Mouse (Mus musculus): ENCODE results near the gene Ipmk.
A peak's percentile ranks its signal among the peaks of the same experiment; 100 is the strongest.

Ipmk gene

GRCm38 (mm10) chr10:71347509-71347949 lies at the start of gene Ipmk:
Ipmk (plus strand) TSS chr10:71347763.
- peak; percentile 100 for DNase-seq

GRCm38 (mm10) chr10:71300161-71300560 lies 47.4 kb upstream of the Ipmk start:
- peak; percentile 52 to 54 for DNase-seq

- peak; percentile 23 to 40 for DNase-seq
Measured at GRCm38 (mm10) chr10:71302490-71302889, 45.1 kb upstream of the Ipmk start.

- peak; percentile 62 to 75 for DNase-seq
Measured at GRCm38 (mm10) chr10:71306190-71306589, 41.4 kb upstream of the Ipmk start.

GRCm38 (mm10) chr10:71306759-71307158 lies 40.8 kb upstream of the Ipmk start:
- no peak for DNase-seq

- no peak for DNase-seq
Measured at GRCm38 (mm10) chr10:71308199-71308598, 39.4 kb upstream of the Ipmk start.

- no peak for DNase-seq
Measured at GRCm38 (mm10) chr10:71310288-71310687, 37.3 kb upstream of the Ipmk start.

GRCm38 (mm10) chr10:71314596-71314995 lies 33.0 kb upstream of the Ipmk start:
- no peak for DNase-seq

- DNase-seq: peak; percentile 46 to 55
Measured at GRCm38 (mm10) chr10:71316056-71316455, 31.5 kb upstream of the Ipmk start.

- peak in 1 of 2 experiments; percentile 22 for DNase-seq
Measured at GRCm38 (mm10) chr10:71316497-71316896, 31.1 kb upstream of the Ipmk start.

GRCm38 (mm10) chr10:71323669-71324068 lies 23.9 kb upstream of the Ipmk start:
- DNase-seq: peak; percentile 26 to 27

- no peak for DNase-seq
Measured at GRCm38 (mm10) chr10:71326123-71326522, 21.4 kb upstream of the Ipmk start.

- peak; percentile 84 to 88 for DNase-seq
Measured at GRCm38 (mm10) chr10:71326789-71327188, 20.8 kb upstream of the Ipmk start.

- DNase-seq: no peak
Measured at GRCm38 (mm10) chr10:71327386-71327785, 20.2 kb upstream of the Ipmk start.

GRCm38 (mm10) chr10:71328382-71328781 lies 19.2 kb upstream of the Ipmk start:
- no peak for DNase-seq

- DNase-seq: no peak
Measured at GRCm38 (mm10) chr10:71328870-71329269, 18.7 kb upstream of the Ipmk start.

GRCm38 (mm10) chr10:71329295-71329694 lies 18.3 kb upstream of the Ipmk start:
- DNase-seq: no peak

GRCm38 (mm10) chr10:71330070-71330469 lies 17.5 kb upstream of the Ipmk start:
- DNase-seq: no peak

- no peak for DNase-seq
Measured at GRCm38 (mm10) chr10:71331908-71332307, 15.7 kb upstream of the Ipmk start.

GRCm38 (mm10) chr10:71332376-71332775 lies 15.2 kb upstream of the Ipmk start:
- no peak for DNase-seq

- no peak for DNase-seq
Measured at GRCm38 (mm10) chr10:71332859-71333258, 14.7 kb upstream of the Ipmk start.

- no peak for DNase-seq
Measured at GRCm38 (mm10) chr10:71337733-71338132, 9.8 kb upstream of the Ipmk start.

- peak in 1 of 2 experiments; percentile 26 for DNase-seq
Measured at GRCm38 (mm10) chr10:71338156-71338905, 9.2 kb upstream of the Ipmk start.

GRCm38 (mm10) chr10:71339463-71339862 lies 8.1 kb upstream of the Ipmk start:
- DNase-seq: no peak

- no peak for DNase-seq
Measured at GRCm38 (mm10) chr10:71340195-71340594, 7.4 kb upstream of the Ipmk start.

All from cerebellum, postnatal 10 days (tissue).